Mouse (Mus musculus): ENCODE measurements around the gene Atp10b. TPM values are rescaled to one million over a fixed set of nuclear protein-coding genes. Genes with fewer than 3 reads are reported as not detected.

The Atp10b gene
- total RNA-seq, 2 experiments from 2014 or later: 0.05 TPM; not detected in 1

Other genes starting within 250 kb of the Atp10b start
- not detected for gene Gm9972, start 114.1 kb upstream of the Atp10b start, total RNA-seq (2021)

Data from heart, adult 18-20 months (tissue).